Mouse (Mus musculus): ENCODE data around the gene Phf19.

DNA sequence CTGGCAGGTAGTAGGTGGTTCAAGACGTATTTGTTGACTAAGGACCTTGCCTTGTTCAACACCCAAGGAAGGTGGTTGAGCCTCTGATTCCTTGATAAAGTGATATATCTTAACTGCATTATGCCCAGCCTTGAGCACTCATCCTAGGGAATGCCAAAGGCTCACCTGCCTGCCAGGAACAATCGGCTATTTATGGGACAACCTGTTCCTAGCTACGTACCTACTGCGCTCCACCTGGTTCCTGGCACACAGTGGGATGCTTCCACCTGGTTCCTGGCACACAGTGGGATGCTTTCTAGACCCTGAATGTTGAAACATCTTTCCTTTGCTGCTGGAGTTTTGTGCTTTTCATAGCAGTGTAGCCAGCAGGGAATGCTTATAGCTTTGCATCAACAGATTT lies 4.1 kb downstream of the Phf19 start:
- no peak for TF ChIP-seq CTCF (conservative IDR thresholded peaks at IDR 0.05; ENCODE audit: insufficient read depth, insufficient read length, low read depth, low read length)
- no peak for TF ChIP-seq POLR2A (IDR thresholded peaks at IDR 0.05; ENCODE audit: low read depth, low read length)

Measured in kidney, adult 2 months (tissue).